ENCODE assay signal across 21 mouse cellular contexts in genomic region chr6:71180596-71180995, GRCm38 (mm10). TPM values are rescaled to one million over a fixed set of nuclear protein-coding genes. Genes with fewer than 3 reads are reported as not detected.
"Had no signal": no experiment of that assay in that cellular context is flagged by ENCODE, and none has a peak within 500 bp of the region (broad histone marks: within the 10 kb centered on the region; RNA-seq: fewer than 3 reads in every experiment).

No protein-coding gene starts in this region.

- H3K4me3 ChIP-seq: liver, embryonic 13.5 days; liver, embryonic 15.5 days; lung, embryonic 15.5 days; megakaryocyte, embryonic 14.5 days; myocyte; neural tube, embryonic 13.5 days; neural tube, embryonic 15.5 days had no signal

- ATAC-seq: lung, postnatal 0 days; midbrain, embryonic 16.5 days had no signal

- H3K9me3 ChIP-seq: liver, embryonic 13.5 days; liver, embryonic 15.5 days; lung, embryonic 15.5 days; neural tube, embryonic 13.5 days; neural tube, embryonic 15.5 days had no signal

- DNase-seq: liver, embryonic 13.5 days; lung, adult 18-20 months; lung, postnatal 14 days; lung, postnatal 36 days; midbrain, embryonic 14.5 days; right cerebral cortex, postnatal 14 days; spleen, adult 18-20 months; thymus, adult 18-20 months; thymus, postnatal 14 days; thymus, postnatal 36 days had no signal

- H3K27me3 ChIP-seq: liver, embryonic 13.5 days; liver, embryonic 15.5 days; lung, embryonic 15.5 days; megakaryocyte, embryonic 14.5 days; neural tube, embryonic 13.5 days; neural tube, embryonic 15.5 days had no signal

- H3K36me3 ChIP-seq: liver, embryonic 13.5 days; liver, embryonic 15.5 days; lung, embryonic 15.5 days; neural tube, embryonic 13.5 days; neural tube, embryonic 15.5 days had no signal

- H3K27ac ChIP-seq: liver, embryonic 13.5 days; liver, embryonic 15.5 days; lung, embryonic 15.5 days; macrophage; neural tube, embryonic 13.5 days; neural tube, embryonic 15.5 days had no signal

- H3K4me2 ChIP-seq: liver, embryonic 13.5 days; liver, embryonic 15.5 days; lung, embryonic 15.5 days; midbrain, embryonic 11.5 days; neural tube, embryonic 13.5 days; neural tube, embryonic 15.5 days had no signal

- H3K9ac ChIP-seq: liver, embryonic 13.5 days; liver, embryonic 15.5 days; lung, embryonic 15.5 days; neural tube, embryonic 13.5 days; neural tube, embryonic 15.5 days had no signal

- H3K4me1 ChIP-seq: liver, embryonic 13.5 days; liver, embryonic 15.5 days; lung, embryonic 15.5 days; megakaryocyte, embryonic 14.5 days; neural tube, embryonic 13.5 days; neural tube, embryonic 15.5 days had no signal

RNA-seq across cellular contexts. Expression of gene Fabp1, which starts 19.0 kb away (rescaled TPM):
- polyA plus RNA-seq: macrophage; midbrain, embryonic 11.5 days; midbrain, embryonic 14.5 days; midbrain, embryonic 16.5 days; myocyte; neural tube, embryonic 11.5 days; neural tube, embryonic 15.5 days had no signal
